Mouse (Mus musculus) heart, postnatal 0 days (tissue): ENCODE measurements around the gene Hacd2.

Experiments
- CTCF ChIP-seq: IDR thresholded peaks from 2 replicates; pipeline ENCODE4 v1.5.1; 2016; ENCODE audit warnings: antibody characterized with exemption, control low read depth, low read depth
- EP300 ChIP-seq: IDR thresholded peaks from 2 replicates; pipeline ENCODE4 v1.6.1; 2016; ENCODE audit warnings: antibody characterized with exemption, low read depth

DNA sequence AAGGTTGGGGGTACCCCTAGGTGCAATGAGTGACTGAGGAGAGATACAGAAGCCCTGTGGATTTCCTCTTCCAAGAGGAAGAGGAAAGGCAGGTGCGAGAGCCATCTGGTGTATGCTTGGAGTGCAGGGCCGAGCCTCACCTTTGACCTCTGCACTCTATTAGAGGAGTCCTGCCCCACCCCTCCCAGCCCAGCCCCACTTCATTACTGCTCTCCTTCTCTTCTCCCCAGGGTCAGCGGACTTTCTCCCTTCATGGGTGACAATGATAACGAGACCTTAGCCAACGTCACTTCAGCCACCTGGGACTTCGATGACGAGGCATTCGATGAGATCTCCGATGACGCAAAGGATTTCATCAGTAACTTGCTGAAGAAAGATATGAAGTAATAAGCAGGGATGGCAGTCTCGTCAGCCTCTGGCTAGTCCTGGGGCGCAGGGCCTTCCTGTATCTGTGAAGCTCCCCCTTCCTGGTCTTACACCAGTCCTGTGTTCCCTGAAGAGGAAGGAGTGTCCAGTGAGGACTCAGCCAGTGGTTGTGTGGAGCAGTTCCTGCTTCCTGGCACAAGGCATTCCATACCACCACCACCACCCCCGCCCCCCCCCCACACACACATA is 35.9 kb upstream of the Hacd2 start:
- TF ChIP-seq CTCF = no peak
- no peak for TF ChIP-seq EP300
